Mouse (Mus musculus) kidney, adult 8-10 months (tissue): ENCODE data around the gene Dgke.
"Not testable (repeated sequence)": the region's sequence is repeated elsewhere in the genome, so short reads cannot be mapped to it uniquely, and the experiment has no call there.

ENCODE experiments used
- DNase-seq, 2 experiments: peaks; one replicate each; pipeline ENCODE4 v3.0.0; 2022

The Dgke gene

GRCm38 (mm10) chr11:89066750-89067149 lies at the start of gene Dgke:
TSS of gene Dgke (minus strand) at chr11:89066850.
- DNase-seq, result no peak

DNA sequence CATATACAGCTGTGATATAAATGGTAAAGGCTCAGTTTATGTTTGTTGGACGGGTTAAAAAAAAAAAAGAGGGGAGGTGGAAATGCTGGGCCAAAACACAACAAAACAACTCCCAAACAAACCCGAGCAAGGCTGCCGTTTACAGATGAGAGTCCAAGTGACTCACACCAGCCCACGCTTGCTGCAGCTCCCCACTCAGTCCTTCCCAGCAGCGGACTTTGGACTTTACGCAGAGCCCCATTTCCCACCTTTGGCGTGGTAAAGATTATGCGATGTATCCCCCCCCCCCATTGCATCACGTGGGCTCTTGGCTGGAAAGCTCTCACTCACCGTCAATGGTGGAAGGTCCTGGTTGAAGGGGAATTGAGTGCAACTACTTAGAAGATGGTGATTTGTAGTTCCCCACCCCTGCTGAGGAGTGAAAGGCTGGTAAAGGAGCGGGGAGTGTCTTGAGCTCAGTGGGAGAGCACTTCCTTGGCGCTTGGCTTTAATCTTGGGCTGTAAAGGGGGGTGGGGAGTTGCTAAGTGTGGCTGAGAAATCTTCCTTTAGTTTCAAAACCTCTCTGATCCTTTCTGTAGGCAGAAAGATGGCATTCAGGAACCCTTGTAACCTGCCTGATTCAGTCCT lies 40.6 kb upstream of the Dgke start:
- no peak for DNase-seq

GRCm38 (mm10) chr11:89105823-89106222 lies 39.2 kb upstream of the Dgke start:
- DNase-seq, result no peak

DNA sequence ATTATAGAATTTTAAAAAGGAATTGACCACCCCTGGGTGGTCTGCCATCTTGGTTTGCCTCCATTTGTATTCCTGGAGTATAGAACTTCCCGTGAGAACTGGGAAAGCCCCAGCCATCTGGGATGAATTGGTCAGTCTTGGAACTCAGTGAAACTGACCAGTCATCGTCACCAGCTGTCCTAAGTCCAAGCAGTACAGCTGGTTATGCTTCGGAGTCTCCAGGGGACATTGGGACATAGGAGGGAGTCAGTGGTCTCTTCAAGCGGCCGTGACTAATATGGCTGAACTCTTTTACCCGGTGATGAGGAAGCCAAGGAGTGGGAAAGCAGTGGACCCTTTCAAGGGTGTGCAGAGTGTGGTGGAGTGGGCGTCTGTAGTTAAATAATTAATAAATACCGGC lies 38.6 kb upstream of the Dgke start:
- DNase-seq, result no peak

GRCm38 (mm10) chr11:89103166-89103565 lies 36.5 kb upstream of the Dgke start:
- DNase-seq, result peak; percentile 19 to 29

DNA sequence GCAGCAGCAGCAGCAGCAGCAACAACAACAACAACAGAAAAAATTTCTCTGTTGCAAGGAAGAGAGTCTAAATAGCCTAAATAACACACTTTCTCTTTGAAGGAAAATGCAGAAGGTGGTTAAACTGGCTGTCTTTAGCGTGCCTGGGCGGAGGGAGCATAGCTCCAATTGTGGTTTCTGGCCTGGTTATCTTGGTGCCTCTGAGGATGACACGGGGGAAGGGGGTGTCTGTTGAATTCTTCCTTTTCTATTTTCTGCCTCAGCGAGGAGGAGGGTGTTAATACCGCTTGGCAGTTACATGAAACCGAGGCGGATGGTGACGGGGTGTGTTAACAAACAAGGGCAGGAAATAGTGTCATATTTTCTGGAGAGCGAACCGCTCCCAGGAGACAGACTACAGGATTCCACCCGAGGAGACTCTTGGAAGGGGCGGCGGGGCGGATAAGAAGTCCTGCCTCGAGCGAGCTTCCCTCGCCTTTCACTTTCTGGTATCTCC lies 34.2 kb upstream of the Dgke start:
- DNase-seq, result peak; percentile 49 to 59

DNA sequence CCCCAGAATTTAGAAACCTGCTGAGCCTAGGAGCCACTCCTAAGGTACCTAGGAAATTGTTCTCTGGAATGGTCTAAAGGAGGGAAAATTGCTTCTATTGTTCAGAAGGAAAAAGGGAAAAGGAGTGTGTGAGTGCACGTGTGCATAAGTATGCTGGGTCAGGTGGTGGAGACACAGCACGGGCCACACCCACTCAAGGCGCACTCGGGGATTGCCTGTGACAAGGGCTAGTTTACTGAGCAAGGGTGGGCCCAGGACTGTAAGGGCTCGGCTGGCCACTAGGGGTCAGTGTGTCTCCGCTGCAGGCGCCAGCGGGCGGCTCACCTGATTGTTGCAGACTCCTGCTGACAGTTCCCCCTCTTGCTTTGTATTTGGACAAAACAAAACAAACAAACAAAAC lies 33.8 kb upstream of the Dgke start:
- DNase-seq, result peak; percentile 70 to 87

DNA sequence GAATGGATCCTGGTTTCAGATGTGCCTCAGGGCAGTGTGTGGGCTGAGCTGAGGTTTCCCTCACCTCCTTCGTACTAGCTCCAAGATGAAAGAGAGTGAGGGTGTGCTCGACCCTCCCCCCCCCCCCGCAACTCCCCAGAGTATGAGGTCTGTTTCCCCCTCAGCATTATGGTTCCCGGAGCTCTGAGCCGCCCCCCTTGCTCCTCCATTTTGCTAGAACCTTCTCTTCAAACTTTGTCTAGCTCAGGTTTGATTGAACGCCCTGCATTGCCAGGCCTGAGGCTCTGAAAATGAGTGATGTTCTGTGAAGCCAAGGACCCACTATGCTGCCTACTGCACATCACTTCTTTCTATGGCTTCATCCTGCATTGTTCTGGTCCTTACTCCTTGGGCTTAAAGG lies 32.3 kb upstream of the Dgke start:
- no peak for DNase-seq

DNA sequence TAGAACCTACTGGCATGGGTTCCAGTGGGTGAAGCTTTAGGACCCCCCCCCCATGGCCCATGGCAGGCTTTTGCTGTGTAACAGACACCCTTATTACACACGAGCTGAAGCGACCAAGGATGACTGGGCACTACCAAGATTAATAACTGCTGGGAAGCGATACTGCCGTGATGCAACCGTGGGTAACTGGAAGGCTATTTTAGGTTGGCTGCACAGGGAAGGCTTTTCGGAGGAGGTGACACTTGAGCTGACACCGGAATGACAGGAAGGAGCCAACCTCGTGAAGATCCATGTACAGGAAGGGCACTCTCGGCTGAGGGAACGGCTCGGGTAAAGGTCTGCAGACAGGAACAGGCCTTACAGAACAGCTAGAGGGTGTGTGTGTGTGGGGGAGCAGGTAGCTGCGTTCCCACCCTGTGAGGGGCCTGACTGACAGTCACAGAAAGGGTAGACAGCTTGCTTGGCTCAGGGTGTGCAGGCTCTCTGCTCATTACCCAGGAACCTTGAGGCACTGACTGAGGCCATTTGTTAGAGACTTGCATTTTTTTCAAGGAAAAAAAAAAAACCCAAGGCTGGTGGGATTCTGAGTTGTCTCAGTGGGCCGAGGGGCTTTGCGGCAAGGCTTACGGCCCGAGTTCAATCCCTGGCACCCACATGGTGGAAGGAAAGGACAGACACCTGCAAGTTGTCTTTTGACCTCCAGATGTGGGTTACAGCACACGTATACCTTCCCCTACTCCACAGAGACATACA lies 31.6 kb upstream of the Dgke start:
- DNase-seq, result no peak

DNA sequence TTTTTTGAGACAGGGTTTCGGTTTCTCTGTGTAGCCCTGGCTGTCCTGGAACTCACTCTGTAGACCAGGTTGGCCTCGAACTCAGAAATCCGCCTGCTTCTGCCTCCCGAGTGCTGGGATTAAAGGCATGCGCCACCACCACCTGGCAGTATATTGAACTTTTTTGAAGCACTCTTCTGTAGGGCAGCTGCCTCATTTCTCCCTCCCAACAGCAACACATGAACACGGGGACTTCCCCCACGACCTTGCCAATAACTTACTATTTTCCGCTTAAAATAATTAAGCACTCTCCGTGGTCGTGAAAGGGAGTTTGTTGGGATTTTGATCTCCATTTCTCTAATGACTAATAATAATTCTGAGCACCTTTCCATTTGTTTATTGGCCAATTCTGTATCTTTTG lies 30.6 kb upstream of the Dgke start:
- not testable (repeated sequence) for DNase-seq

DNA sequence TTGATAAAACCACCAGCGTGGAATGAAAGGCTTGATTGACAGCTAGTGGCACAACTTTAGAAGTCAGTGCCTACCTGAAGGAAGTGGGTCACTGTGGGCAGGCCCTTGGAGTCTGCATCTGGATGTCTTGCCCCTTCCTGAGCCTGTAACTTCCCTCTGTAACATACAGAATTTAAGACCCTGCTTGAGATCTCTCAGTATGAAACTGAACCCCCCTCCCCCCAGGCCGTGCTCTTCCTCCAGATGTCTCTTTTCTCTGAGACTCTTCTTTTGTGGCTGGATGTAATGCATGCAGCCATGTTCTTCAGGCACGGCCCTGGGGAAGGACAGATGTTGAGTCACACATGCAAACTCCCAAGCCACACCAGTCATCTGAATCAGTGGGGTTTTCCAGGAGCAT lies 28.7 kb upstream of the Dgke start:
- no peak for DNase-seq

DNA sequence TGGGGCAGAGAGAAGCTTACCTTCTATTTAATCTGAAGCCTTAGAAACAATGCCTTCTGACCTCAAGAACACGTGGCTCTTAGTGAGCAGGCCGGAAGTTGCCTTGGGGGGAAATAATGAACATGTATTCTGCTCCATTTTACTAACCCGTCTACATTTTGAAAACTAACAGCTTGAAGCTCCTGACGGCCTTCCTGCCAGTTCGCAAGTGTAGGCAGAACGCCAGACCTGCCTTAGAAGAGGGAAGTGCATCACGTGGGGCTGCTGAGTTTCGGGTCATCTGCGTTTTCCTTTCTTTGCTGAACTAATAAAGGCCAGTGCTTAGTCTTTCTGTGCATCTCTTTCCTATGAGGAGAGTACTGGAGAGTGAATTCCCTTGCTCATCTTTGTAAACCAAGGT lies 26.1 kb upstream of the Dgke start:
- DNase-seq, result peak; percentile 23 to 32

DNA sequence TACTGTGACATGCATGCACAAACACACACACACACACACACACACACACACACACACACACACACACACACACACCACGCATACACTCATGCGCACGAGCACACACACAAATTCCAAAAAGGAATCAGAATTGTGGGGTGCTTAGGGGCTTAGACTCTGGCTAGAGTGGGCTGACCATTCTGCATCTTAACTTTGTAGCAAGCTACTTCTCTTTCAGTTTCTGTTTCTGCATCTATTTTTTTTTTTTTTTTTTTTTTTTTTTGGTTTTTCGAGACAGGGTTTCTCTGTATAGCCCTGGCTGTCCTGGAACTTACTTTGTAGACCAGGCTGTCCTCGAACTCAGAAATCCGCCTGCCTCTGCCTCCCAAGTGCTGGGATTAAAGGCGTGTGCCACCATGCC lies 23.7 kb upstream of the Dgke start:
- DNase-seq, result not testable (repeated sequence)

DNA sequence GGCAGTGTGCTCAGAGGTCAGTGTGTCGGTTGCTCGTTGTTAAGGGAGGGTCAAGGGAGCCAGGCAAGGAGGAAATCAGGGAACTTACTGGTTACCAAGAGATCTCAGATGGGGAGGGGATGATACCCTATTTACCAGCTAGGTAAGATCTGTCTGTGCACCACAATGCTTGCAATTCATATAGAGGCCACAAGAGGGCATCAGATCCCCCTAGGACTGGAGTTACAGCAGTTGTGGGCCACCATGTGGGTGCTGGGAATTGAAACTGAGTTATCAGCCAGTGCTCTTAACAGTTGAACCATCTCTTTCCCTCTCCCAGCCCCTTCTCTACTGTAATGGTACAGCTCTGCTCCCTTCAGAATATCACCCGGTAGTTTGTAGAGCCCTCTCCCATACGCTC lies 22.1 kb upstream of the Dgke start:
- no peak for DNase-seq

DNA sequence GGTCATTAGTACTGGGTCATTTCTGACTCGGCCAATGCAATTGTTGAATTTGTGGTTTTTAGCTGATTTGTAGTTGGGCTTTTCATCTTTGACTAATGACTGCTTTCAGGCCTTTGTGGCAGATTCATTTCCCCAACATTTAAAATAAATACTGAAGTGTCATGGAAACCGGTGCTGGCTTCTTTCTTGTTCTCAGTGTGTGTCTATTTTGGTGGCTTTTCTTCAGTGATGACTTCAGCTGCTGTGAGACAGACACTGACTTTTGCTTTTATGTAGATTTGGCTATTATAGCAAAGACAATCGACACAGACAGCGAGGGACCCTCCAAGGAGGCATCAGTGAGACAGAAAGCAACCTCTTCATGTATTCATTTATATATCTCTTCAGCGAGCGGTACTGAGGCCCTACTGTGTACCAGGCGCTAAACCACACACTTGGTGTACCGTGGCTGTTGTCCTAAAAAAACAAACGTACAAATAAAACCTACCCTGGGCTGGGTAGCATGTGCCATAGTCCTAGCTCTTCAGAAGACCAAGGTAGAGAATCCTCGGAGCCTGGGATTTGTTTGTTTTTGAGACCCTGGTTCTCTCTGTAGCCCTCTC lies 19.7 kb upstream of the Dgke start:
- DNase-seq, result no peak

- DNase-seq, result peak in 1 of 2 experiments; percentile 32
Observed at GRCm38 (mm10) chr11:89084601-89085000, 18.0 kb upstream of the Dgke start.

DNA sequence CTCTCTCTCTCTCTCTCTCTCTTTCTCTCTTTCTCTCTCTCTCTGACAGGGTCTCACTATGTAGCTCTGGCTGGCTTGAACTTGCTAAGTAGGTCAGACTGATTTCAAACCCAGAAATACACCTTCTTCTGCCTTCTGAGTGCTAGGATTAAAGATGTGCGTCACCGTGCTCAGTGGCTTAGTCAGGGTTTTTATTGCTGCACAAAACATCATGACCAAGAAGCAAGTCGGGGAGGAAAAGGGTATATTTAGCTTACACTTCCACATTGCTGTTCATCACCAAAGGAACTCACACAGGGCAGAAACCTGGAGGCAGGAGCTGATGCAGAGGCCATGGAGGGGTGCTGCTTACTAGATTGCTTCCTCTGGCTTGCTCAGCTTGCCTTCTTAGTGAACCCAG lies 16.0 kb upstream of the Dgke start:
- DNase-seq, result not testable (repeated sequence)

GRCm38 (mm10) chr11:89081906-89082305 lies 15.3 kb upstream of the Dgke start:
- DNase-seq, result not testable (repeated sequence)

DNA sequence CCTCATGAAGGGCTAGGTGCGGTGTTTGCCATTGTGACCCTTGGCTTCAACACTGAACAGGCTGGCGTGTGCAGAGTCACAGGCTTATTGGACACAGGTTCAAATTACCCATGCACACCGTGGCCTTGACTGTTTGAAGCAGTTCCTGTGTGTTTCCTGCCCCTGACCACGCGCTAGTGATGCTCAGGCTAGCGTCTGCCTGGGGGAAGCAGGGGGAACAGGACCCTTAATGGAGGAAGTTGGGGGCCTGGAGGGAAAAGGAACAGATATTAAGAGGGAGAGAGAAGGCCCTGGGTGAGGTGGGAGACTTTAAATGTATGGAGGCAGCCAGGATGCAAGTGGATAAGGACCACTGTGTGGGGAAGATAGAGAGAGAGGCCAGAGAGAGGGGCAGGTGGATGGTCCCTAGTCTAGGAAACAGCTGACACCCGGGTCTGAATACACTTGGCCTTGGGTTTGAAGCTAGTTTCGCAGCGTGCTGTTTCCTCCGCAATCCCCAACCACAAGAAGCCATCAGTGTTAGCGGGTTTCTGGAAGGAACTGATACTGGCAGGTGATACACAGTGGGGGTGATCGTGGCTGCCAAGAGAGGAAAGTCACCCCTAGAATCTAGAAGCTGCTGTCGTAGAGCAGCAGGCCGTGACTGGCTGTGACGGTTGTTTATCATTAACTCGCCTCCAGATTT lies 12.5 kb upstream of the Dgke start:
- DNase-seq, result no peak

DNA sequence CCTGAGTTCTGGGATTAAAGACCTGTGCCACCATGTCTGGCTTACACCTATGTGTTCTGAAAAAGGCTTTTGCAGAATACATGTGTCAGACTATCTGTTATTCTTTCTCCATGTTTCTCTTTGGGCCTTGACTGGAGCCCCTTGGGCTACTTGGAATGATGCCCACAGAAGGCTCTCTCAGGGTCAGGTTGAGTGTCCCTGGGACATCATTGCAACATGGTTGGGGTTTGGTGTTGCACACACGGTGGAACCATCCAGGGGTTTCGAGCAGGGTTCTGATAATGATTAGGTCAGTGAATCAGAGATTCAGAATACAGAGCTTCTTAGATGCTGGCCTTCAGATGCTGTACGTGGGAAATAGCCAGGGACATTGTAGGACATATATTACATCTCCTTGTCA lies 11.7 kb upstream of the Dgke start:
- no peak for DNase-seq

DNA sequence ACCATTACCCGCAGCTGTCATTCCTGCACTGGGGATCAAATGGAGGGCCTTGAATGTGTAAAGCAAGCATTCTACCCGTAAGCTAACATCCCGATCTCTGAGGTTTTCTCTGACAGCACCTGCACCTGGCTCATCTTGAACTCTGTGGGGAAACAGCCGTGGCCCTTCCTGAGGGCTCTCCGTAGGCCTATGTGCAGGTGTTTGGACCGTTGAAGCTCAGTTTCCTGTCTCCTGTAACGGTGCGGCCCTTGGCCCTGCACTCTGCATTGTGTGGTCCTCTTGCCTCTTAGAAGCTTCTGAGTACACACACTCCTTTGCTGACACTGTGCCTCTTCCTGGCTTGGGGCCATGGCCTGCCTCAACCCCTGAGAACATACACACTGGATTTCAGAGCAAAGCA lies 11.0 kb upstream of the Dgke start:
- DNase-seq, result no peak

DNA sequence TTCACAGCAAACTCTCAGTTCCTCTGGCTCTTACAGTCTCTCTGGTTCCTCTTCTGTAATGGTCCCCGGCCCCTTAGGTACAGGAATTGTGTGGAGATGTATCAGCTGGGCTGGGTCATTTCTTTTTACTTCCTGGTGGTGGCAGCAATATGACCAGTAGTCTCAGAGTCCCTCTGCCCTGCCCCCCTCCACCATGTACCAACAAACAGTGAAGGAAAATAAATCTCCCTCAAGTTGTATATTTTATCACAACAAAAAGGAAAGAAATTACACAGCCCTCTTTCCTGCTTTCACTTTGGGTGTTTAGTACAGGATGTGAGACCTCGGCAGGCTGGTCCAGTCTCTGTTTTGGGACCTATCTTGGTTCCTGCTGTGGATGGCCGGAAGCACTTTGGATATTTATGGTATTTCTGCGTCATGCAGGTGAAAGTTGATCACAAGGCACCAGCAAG lies 9.7 kb upstream of the Dgke start:
- DNase-seq, result peak; percentile 30 to 40

DNA sequence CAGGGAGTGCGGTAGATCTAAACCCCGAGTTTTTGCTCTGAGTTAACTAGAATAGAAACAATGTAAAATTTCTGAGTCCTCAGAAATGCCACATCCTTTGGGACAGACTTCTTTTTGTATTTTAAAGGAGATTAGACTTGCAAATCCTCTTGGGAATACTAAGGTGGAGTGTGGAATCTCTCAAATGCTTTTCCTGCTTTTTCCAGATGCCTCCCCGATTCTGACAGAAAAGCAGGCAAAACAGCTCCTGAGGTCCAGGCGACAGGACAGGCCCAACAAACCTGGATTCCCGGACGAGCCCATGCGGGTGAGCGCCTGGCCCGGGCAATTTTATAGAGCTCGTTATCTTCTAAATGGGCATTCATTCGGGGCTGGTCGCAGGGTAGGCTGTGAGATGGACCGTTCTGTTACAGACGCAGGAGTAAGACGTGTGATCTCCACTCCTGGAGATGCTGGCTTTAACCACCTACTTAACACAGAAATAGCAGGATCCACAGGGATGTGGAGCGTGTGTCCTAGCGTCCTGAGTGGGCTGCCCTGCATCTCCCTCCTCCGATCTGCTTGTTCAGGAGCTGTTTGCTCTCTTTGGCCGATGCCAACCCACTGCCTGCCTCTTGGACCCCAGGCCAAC lies 8.2 kb upstream of the Dgke start:
- no peak for DNase-seq
